Mouse (Mus musculus): ENCODE data around the gene Ywhaq.

Gene Ywhaq

GRCm38 (mm10) chr12:21417100-21418070 lies at the start of gene Ywhaq:
TSS of gene Ywhaq (minus strand) at chr12:21417637.
- peak; percentile 96 to 98 for DNase-seq (ENCODE audit: low spot score in 2 of 2)

- no peak for DNase-seq (ENCODE audit: low spot score in 2 of 2)
Observed at GRCm38 (mm10) chr12:21463448-21463891, 46.0 kb upstream of the Ywhaq start.

- DNase-seq (ENCODE audit: low spot score in 2 of 2), result no peak
Observed at GRCm38 (mm10) chr12:21462658-21463057, 45.2 kb upstream of the Ywhaq start.

GRCm38 (mm10) chr12:21459681-21460080 lies 42.2 kb upstream of the Ywhaq start:
- no peak for DNase-seq (ENCODE audit: low spot score in 2 of 2)

- DNase-seq (ENCODE audit: low spot score in 2 of 2), result no peak
Observed at GRCm38 (mm10) chr12:21456021-21456420, 38.6 kb upstream of the Ywhaq start.

GRCm38 (mm10) chr12:21451752-21452151 lies 34.3 kb upstream of the Ywhaq start:
- DNase-seq (ENCODE audit: low spot score in 2 of 2), result no peak

- no peak for DNase-seq (ENCODE audit: low spot score in 2 of 2)
Observed at GRCm38 (mm10) chr12:21451351-21451750, 33.9 kb upstream of the Ywhaq start.

- no peak for DNase-seq (ENCODE audit: low spot score in 2 of 2)
Observed at GRCm38 (mm10) chr12:21443783-21444182, 26.3 kb upstream of the Ywhaq start.

GRCm38 (mm10) chr12:21441870-21442269 lies 24.4 kb upstream of the Ywhaq start:
- DNase-seq (ENCODE audit: low spot score in 2 of 2), result no peak

GRCm38 (mm10) chr12:21439428-21439827 lies 22.0 kb upstream of the Ywhaq start:
- no peak for DNase-seq (ENCODE audit: low spot score in 2 of 2)

GRCm38 (mm10) chr12:21438750-21439394 lies 21.4 kb upstream of the Ywhaq start:
- no peak for DNase-seq (ENCODE audit: low spot score in 2 of 2)

- no peak for DNase-seq (ENCODE audit: low spot score in 2 of 2)
Observed at GRCm38 (mm10) chr12:21438294-21438693, 20.9 kb upstream of the Ywhaq start.

- no peak for DNase-seq (ENCODE audit: low spot score in 2 of 2)
Observed at GRCm38 (mm10) chr12:21431950-21432349, 14.5 kb upstream of the Ywhaq start.

- DNase-seq (ENCODE audit: low spot score in 2 of 2), result no peak
Observed at GRCm38 (mm10) chr12:21431039-21431438, 13.6 kb upstream of the Ywhaq start.

GRCm38 (mm10) chr12:21430140-21430539 lies 12.7 kb upstream of the Ywhaq start:
- no peak for DNase-seq (ENCODE audit: low spot score in 2 of 2)

GRCm38 (mm10) chr12:21429021-21429420 lies 11.6 kb upstream of the Ywhaq start:
- no peak for DNase-seq (ENCODE audit: low spot score in 2 of 2)

GRCm38 (mm10) chr12:21426065-21426940 lies 8.9 kb upstream of the Ywhaq start:
- DNase-seq (ENCODE audit: low spot score in 2 of 2), result no peak

- no peak for DNase-seq (ENCODE audit: low spot score in 2 of 2)
Observed at GRCm38 (mm10) chr12:21424683-21425082, 7.2 kb upstream of the Ywhaq start.

GRCm38 (mm10) chr12:21418621-21419131 lies 1.2 kb upstream of the Ywhaq start:
- DNase-seq (ENCODE audit: low spot score in 2 of 2), result peak; percentile 32 to 35

GRCm38 (mm10) chr12:21418083-21418482 lies 646 bp upstream of the Ywhaq start:
- DNase-seq (ENCODE audit: low spot score in 2 of 2), result no peak

GRCm38 (mm10) chr12:21416506-21416905 lies 931 bp downstream of the Ywhaq start:
- peak in 1 of 2 experiments; percentile 36 for DNase-seq (ENCODE audit: low spot score in 2 of 2)
